Mouse (Mus musculus) midbrain, embryonic 14.5 days (tissue): ENCODE measurements around the gene Smyd3. TPM values are rescaled to one million over a fixed set of nuclear protein-coding genes. Genes with fewer than 3 reads are reported as not detected.
A peak's percentile ranks its signal among the peaks of the same experiment; 100 is the strongest.

Source experiments
- ATAC-seq: fragments of 200-750 bp; cut with Nextera tagmentation; 2 replicates; pipeline ENCODE4 v1.8.0; 2017; ENCODE audit warnings: moderate number of reproducible peaks, moderate library complexity; ENCODE audit not compliant: low FRiP score, low TSS enrichment
- DNase-seq: peaks from one replicate; pipeline ENCODE4 v3.0.0-alpha.2; 2015
- H3K27ac ChIP-seq: fragments of 300-500 bp; sonication (generic); replicated peaks from 2 replicates; pipeline ENCODE4 v1.5.1; 2014; ENCODE audit warnings: mild to moderate bottlenecking, low read depth, low read length, moderate library complexity
- H3K27me3 ChIP-seq: fragments of 300-500 bp; sonication (generic); 2 replicates; pipeline ENCODE4 v1.6.1; 2014; ENCODE audit warnings: low read length, control low read depth, mixed read lengths; ENCODE audit not compliant: control insufficient read depth, insufficient read depth
- H3K36me3 ChIP-seq: fragments of 300-500 bp; sonication (generic); 2 replicates; pipeline ENCODE4 v1.6.1; 2014; ENCODE audit warnings: low read length, control low read depth; ENCODE audit not compliant: control insufficient read depth, insufficient read depth
- H3K4me1 ChIP-seq: fragments of 300-500 bp; sonication (generic); 2 replicates; pipeline ENCODE4 v1.6.1; 2014; ENCODE audit warnings: mild to moderate bottlenecking, antibody characterized with exemption, low read length, control low read depth; ENCODE audit not compliant: control insufficient read depth, insufficient read depth
- H3K4me2 ChIP-seq: fragments of 300-500 bp; sonication (generic); 2 replicates; pipeline ENCODE4 v1.6.1; 2014; ENCODE audit warnings: mild to moderate bottlenecking, low read length, moderate library complexity
- H3K4me3 ChIP-seq: fragments of 300-500 bp; sonication (generic); replicated peaks from 2 replicates; pipeline ENCODE4 v1.5.1; 2014; ENCODE audit warnings: low read depth, low read length
- H3K9ac ChIP-seq: fragments of 300-500 bp; sonication (generic); replicated peaks from 2 replicates; pipeline ENCODE4 v1.6.1; 2014; ENCODE audit warnings: mild to moderate bottlenecking, low read length, moderate library complexity
- H3K9me3 ChIP-seq: fragments of 300-500 bp; sonication (generic); 2 replicates; pipeline ENCODE4 v1.6.1; 2016; ENCODE audit warnings: low read length, control low read depth, mixed read lengths; ENCODE audit not compliant: control insufficient read depth
- WGBS: fragments of 180-500 bp; shearing (Covaris S2); extraction: QIAGEN DNeasy Blood & Tissue Kit; methylation state at CpG from one replicate; pipeline ENCODE4 v1.1.7; 2014; 5-methylcytosine and 5-hydroxymethylcytosine counted together
- polyA plus RNA-seq: library from polyadenylated mRNA; unstranded; fragments of >200 nt; fragmentation: Nextera tagmentation; extraction: Ambion mirVana; gene quantifications from 2 replicates; pipeline ENCODE4 v1.2.1, GENCODE M21; 2014

Gene Smyd3
- 14.4 and 21.5 TPM in 2 replicates for polyA plus RNA-seq

DNA sequence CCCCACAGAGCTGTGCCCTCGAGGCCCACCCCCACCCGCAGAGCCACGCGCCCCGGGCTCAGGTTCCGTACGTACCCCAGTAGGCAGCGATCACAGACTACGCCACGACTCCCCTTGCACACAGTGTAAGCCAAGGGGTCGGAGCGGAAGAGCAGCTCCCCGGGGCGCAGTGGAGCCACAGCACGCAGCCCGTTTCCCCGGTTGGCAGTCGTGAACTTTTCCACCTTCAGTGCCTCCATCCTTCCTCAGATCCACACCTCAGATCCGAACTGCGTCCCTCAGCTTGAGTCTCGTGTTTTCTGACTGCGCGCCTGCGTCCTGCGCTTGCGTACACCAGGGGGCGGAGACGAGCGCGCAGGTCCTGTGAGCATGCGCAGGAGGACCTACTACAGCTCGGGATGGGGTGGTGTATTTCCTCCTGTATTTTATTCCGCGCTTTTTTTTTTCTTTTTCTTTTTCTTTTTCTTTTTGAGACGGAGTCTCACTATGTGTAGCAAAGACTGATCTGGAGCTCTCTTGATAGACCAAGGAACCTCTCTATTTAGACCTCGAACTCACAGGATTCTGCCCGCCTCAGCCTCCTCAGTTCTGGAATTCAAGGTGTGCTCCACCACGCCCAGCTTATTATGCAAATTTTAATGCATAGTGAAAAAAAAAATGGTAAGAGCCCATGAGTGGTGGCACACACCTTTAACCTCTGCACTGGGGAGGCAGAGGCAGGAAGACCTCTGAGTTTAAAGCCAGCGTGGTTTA is at the start of gene Smyd3:
Gene Smyd3 (minus strand): TSS at position 329 of the 753 bp plus-strand sequence.
- peak within 1 kb of the TSS; percentile 74 for H3K4me3 ChIP-seq
- H3K9ac ChIP-seq: peak within 1 kb of the TSS; percentile 71
- no peaks in the 10 kb centered on the region for H3K9me3 ChIP-seq
- no peaks in the 10 kb centered on the region for H3K36me3 ChIP-seq
- H3K4me2 ChIP-seq: peak within 1 kb of the TSS; percentile 99
- H3K27me3 ChIP-seq: no peaks in the 10 kb centered on the region
- H3K27ac ChIP-seq: no peak within 1 kb of the TSS
- 7% methylated on average over 39 of the region's 39 CpGs for WGBS
- ATAC-seq: peak; percentile 81
- H3K4me1 ChIP-seq: peaks cover 8% of the 10 kb centered on the region
- peak; percentile 94 for DNase-seq

DNA sequence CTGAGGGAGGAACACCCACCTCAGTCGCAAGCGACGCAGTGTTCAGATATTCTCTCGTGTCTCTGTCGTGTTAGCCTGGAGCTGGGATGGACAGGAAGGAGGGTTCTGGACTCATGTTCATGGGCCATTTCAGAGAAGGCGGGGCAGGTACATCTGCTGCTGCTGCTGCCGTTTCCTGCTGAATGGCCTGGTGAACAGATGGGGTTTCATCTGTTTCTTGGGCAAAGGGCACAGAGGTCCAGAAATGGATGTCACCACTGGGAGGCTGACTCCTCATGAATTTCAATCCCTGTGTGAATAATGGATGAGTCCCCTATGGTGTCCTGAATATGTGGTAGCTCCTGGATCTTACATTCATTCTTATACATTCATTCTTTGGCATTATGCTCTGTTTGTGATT is 49.7 kb upstream of the Smyd3 start:
- WGBS: 45% methylated on average over 7 of the region's 7 CpGs
- H3K27ac ChIP-seq: peak overlapping the region; percentile 37; the same call in 1 of the 2 replicates
- H3K36me3 ChIP-seq: no peaks in the 10 kb centered on the region
- no peak overlapping the region for H3K9ac ChIP-seq
- H3K4me1 ChIP-seq: peaks cover 7% of the 10 kb centered on the region
- DNase-seq (peak; percentile 49), ATAC-seq (no peak; the same call in 1 of the 2 replicates)
- no peaks in the 10 kb centered on the region for H3K9me3 ChIP-seq
- H3K27me3 ChIP-seq: no peaks in the 10 kb centered on the region
- H3K4me2 ChIP-seq: no peak overlapping the region
- no peak overlapping the region for H3K4me3 ChIP-seq

DNA sequence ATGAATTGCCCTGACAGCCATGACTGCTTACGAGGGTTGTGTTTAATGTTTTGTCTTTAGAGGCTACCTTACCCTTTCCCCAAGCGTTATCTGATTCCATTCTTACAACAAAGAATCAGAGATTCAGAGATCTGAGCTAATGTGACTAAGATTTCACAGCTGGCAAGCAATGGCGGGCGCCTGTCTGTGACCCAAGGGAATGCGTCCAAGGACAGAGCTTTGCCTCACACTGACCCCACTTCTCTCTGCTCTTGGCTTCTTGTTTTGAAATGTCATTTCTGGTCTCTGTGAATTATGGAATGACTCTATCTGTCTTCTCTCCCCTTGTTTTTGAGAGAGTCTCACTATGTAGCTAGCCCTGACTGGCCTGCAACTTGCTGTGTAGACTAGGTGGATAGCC is 46.1 kb upstream of the Smyd3 start:
- H3K27ac ChIP-seq: no peak overlapping the region
- ATAC-seq (no peak), DNase-seq (no peak)
- H3K36me3 ChIP-seq: no peaks in the 10 kb centered on the region
- no peaks in the 10 kb centered on the region for H3K9me3 ChIP-seq
- WGBS: 38% methylated on average over 5 of the region's 5 CpGs
- no peak overlapping the region for H3K4me2 ChIP-seq
- H3K4me1 ChIP-seq: peaks cover 7% of the 10 kb centered on the region
- no peak overlapping the region for H3K9ac ChIP-seq
- H3K4me3 ChIP-seq: no peak overlapping the region
- no peaks in the 10 kb centered on the region for H3K27me3 ChIP-seq

DNA sequence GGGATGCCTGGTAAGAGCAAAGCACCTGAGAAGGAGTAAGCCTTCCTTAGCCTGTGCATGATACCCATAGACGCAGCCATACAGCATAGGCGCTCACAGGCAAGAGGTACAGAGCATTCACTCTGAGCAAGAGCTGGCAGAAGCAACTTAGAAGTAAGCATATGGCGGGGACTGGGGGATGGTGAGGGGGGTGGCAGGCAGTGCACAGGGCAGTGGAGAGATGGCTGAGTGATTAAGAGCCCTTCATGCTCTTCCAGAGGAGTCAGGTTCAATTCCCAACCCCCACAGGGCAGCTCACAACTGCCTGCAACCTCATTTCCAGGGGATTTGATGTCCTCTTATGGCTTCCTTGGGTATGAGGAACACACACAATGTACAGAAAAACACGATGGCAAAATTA is 45.4 kb upstream of the Smyd3 start:
- H3K36me3 ChIP-seq: no peaks in the 10 kb centered on the region
- no peaks in the 10 kb centered on the region for H3K27me3 ChIP-seq
- whole genome bisulfite sequencing: 89% methylated on average over 4 of the region's 4 CpGs
- no peaks in the 10 kb centered on the region for H3K9me3 ChIP-seq
- no peak overlapping the region for H3K4me3 ChIP-seq
- DNase-seq (no peak), ATAC-seq (no peak)
- H3K4me1 ChIP-seq: peaks cover 7% of the 10 kb centered on the region
- no peak overlapping the region for H3K4me2 ChIP-seq
- H3K9ac ChIP-seq: no peak overlapping the region
- H3K27ac ChIP-seq: no peak overlapping the region

DNA sequence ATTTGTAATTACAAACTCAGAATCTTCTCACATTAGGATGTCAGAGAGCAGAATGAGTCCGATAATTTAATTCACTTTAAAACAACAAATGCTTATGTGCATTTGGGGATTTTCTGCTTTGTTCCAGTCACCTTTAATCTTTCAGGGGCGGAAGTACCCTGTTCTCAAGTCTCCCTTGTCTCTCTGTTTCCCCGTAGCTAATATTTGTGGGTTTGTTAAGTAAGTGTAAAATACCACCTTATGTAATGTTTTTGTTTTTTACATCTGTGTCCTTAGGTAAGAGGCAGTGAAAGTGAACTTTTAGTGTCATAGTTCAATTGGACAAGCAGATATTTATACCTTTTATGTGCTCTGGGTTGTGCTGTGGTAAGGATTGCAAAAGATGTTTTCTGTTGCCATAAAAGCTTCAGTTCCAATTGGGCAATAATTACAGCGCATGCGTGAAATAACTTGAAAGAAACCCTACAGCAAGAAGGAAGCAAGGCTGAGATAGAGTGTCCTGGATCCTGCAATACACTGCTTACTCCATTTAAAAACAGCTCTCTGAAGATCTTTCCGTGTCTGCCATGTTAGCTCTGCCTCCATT is 43.1 kb upstream of the Smyd3 start:
- Histone ChIP-seq H3K36me3 (no peaks in the 10 kb centered on the region), H3K9ac (no peak overlapping the region), H3K27me3 (no peaks in the 10 kb centered on the region), H3K4me2 (no peak overlapping the region), H3K27ac (no peak overlapping the region), H3K9me3 (no peaks in the 10 kb centered on the region), H3K4me1 (no peaks in the 10 kb centered on the region), H3K4me3 (no peak overlapping the region)
- DNase-seq (no peak), ATAC-seq (no peak)
- 96% methylated on average over 6 of the region's 6 CpGs for WGBS

DNA sequence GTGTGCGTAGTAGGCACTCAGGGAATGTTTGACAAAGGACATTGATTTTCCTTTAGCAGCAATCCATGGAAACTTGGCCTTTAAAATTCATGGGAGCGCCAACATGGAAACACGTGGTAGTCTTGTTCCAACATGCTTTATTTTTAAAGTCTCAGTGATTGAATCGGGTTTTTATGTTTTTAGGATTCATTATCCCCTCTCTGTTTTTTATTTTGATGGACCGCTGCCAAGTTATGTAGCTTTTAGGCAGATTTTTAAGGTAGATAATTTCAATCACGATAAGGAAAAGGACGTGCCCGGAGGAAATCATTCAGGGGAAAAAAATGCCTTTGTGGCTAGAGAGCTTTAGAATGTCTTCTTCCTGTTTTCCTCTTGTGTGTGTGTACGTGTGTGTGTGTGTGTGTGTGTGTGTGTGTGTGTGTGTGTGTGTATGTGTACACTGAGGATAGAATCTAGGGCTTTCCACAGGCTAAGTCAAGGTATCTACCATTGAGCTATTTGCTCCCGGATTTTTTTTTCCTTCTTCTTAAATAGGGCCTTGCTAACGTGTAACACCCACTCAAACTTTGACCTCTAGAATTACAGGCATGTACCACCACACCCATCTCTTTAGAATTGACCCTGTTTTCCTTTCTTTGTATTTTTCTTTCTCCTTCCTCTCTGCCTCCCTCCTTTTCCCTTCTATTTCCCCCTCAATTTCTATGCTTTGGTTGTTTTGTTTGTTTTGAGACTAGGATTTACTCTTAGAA is 41.8 kb upstream of the Smyd3 start:
- DNase-seq: no peak
- Histone ChIP-seq H3K27ac (no peak overlapping the region), H3K4me2 (no peak overlapping the region), H3K36me3 (no peaks in the 10 kb centered on the region), H3K4me1 (no peaks in the 10 kb centered on the region), H3K4me3 (no peak overlapping the region), H3K9me3 (no peaks in the 10 kb centered on the region), H3K9ac (no peak overlapping the region), H3K27me3 (no peaks in the 10 kb centered on the region)
- 85% methylated on average over 11 of the region's 11 CpGs for WGBS
- ATAC-seq: no peak

DNA sequence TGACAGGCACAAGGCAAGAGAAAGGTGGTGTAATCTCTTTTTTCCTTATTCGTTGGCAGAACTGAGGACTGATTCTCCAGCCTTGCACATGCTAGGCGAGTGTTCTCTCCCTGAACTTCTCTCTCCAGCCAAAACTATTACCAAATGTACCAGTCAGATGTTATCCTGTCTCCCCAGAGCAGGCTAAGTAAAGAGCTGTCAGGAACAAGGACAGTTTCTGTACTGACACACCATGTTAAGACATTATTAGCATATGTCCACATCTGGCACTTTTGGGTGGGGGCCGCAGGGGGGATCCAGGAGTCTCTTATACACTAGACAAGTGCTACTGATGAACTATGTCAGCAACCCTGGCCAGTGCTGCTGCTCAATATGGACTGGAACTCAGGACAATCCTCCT is 39.1 kb upstream of the Smyd3 start:
- H3K4me1 ChIP-seq: no peaks in the 10 kb centered on the region
- ATAC-seq (no peak), DNase-seq (no peak)
- no peak overlapping the region for H3K4me2 ChIP-seq
- no peaks in the 10 kb centered on the region for H3K9me3 ChIP-seq
- no peaks in the 10 kb centered on the region for H3K36me3 ChIP-seq
- H3K27me3 ChIP-seq: no peaks in the 10 kb centered on the region
- no peak overlapping the region for H3K9ac ChIP-seq
- H3K4me3 ChIP-seq: no peak overlapping the region
- no peak overlapping the region for H3K27ac ChIP-seq
- 90% methylated on average over 3 of the region's 3 CpGs for WGBS

DNA sequence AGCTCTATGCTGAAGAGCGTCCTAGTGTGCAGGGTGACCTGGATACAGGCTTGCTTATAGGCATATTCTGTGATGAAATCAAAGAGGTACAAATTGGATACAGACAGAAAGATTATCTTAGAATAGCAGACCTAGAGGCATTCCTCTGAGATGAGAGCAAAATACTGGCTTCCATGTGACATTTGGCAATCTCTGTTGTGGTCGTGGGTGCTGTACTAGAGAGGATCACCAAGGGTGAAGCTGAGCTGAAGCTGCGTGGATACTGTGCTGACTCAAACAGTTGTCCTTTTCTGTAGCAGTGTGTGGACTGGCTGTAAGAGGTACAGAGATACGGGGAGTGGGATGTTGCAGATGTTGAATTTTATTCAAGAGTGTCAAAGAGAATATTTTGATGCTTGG is 36.1 kb upstream of the Smyd3 start:
- Histone ChIP-seq H3K9ac (no peak overlapping the region), H3K27me3 (no peaks in the 10 kb centered on the region), H3K36me3 (no peaks in the 10 kb centered on the region), H3K4me2 (no peak overlapping the region), H3K4me3 (no peak overlapping the region), H3K27ac (no peak overlapping the region), H3K4me1 (no peaks in the 10 kb centered on the region), H3K9me3 (no peaks in the 10 kb centered on the region)
- ATAC-seq: no peak
- 80% methylated on average over 4 of the region's 4 CpGs for WGBS
- no peak for DNase-seq
